Mouse (Mus musculus): Measurements from ENCODE around the gene Blvra.

DNA sequence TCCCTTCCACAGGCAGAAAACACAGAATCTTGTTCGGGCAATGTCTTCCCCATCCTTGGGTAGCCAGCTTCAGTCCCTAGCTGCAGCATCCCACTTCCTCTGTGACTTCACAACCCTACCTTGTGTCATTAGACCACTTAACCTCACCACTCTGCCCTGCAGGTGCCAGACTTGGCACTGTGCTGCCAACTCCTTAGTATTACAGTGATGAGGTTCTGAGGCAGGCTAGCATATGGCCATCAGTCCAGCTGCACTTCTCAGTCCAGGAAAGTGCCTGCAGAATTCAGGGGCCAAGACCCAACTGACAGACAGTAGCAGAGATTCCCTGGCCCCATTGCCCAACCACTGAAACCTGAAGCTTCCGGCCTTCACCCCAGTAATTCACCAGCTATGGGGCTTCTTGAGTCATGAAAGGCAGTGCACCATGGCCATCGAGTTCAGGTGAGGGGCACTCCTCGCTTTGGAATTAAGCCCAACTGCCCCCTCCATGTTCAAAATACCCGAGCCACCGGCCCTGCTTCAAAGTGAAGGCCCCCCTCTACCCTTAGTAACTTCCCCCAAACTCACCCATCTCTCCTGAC is 72.2 kb downstream of the Blvra start:
- TF ChIP-seq POLR2A (IDR thresholded peaks at IDR 0.05; ENCODE audit: borderline replicate concordance, insufficient read depth, low read length) = no peak
- no peak for TF ChIP-seq CTCF (IDR thresholded peaks at IDR 0.05; ENCODE audit: borderline replicate concordance, insufficient read depth, low read depth, low read length)

Data from cerebellum, adult 2 months (tissue).